Mouse (Mus musculus): ENCODE measurements at regions not wholly inside any gene's neighbourhood (a gene's known extent, or its start where the extent isn't known, plus 50 kb on each side); places are given as distances from the start of the nearest gene placed in this dataset. TPM values are rescaled to one million over a fixed set of nuclear protein-coding genes. Genes with fewer than 3 reads are reported as not detected.

MicroRNAs encoded in the stretch of these regions (microRNA counts, 519-probe panel; counts per million panel counts)
- microRNA mmu-miR-216a (1,013 counts per million, percentile 6 among the panel's probes with 10 or more counts), microRNA mmu-miR-216b (not detected), microRNA mmu-miR-217 (not detected)

Small RNAs in the stretch of these regions (microRNA-seq; reads per million reads assigned to microRNA genes)
- gene Mir216a = 0.66 reads per million
- gene Mir216b = not detected
- gene Mir216c = not detected
- 2.5 reads per million, percentile 13 among the genes with 10 or more reads in this experiment for gene Mir217

All from stomach, embryonic 16.5 days (tissue).